Mouse (Mus musculus) lung, embryonic 14.5 days (tissue): ENCODE results near the gene Blm. TPM values are rescaled to one million over a fixed set of nuclear protein-coding genes. Genes with fewer than 3 reads are reported as not detected.
"Not testable (repeated sequence)": the region's sequence is repeated elsewhere in the genome, so short reads cannot be mapped to it uniquely, and the experiment has no call there.

Source experiments
- ATAC-seq: fragments of 200-750 bp; cut with Nextera tagmentation; 2 replicates; pipeline ENCODE4 v1.8.0; 2017; ENCODE audit warnings: mild to moderate bottlenecking, moderate TSS enrichment, moderate library complexity; ENCODE audit not compliant: insufficient read depth
- DNase-seq: peaks from one replicate; pipeline ENCODE4 v3.0.0-alpha.2; 2015
- H3K27ac ChIP-seq: fragments of 300-500 bp; sonication (generic); 2 replicates; pipeline ENCODE4 v1.5.1; 2014; ENCODE audit warnings: low read depth, mild to moderate bottlenecking, moderate library complexity
- H3K27me3 ChIP-seq: fragments of 300-500 bp; sonication (generic); 2 replicates; pipeline ENCODE4 v1.6.1; 2014; ENCODE audit warnings: low read length, control low read depth; ENCODE audit not compliant: insufficient read depth
- H3K36me3 ChIP-seq: fragments of 300-500 bp; sonication (generic); 2 replicates; pipeline ENCODE4 v1.6.1; 2014; ENCODE audit warnings: control low read depth; ENCODE audit not compliant: insufficient read depth
- H3K4me1 ChIP-seq: fragments of 300-500 bp; sonication (generic); 2 replicates; pipeline ENCODE4 v1.6.1; 2014; ENCODE audit warnings: antibody characterized with exemption, control low read depth; ENCODE audit not compliant: insufficient read depth
- H3K4me2 ChIP-seq: fragments of 300-500 bp; sonication (generic); 2 replicates; pipeline ENCODE4 v1.6.1; 2014; ENCODE audit warnings: mild to moderate bottlenecking
- H3K4me3 ChIP-seq: fragments of 300-500 bp; sonication (generic); 2 replicates; pipeline ENCODE4 v1.5.1; 2014; ENCODE audit warnings: low read depth, low read length
- H3K9ac ChIP-seq: fragments of 300-500 bp; sonication (generic); 2 replicates; pipeline ENCODE4 v1.6.1; 2014
- H3K9me3 ChIP-seq: fragments of 300-500 bp; sonication (generic); 2 replicates; pipeline ENCODE4 v1.6.1; 2016; ENCODE audit warnings: low read depth, low read length, control low read depth
- CTCF ChIP-seq: IDR thresholded peaks from 2 replicates; pipeline ENCODE4 v1.5.1; 2016; ENCODE audit warnings: antibody characterized with exemption, low read depth
- WGBS: fragments of 180-500 bp; shearing (Covaris S2); extraction: QIAGEN DNeasy Blood & Tissue Kit; methylation state at CpG from one replicate; pipeline ENCODE4 v1.1.7; 2014; 5-methylcytosine and 5-hydroxymethylcytosine counted together
- polyA plus RNA-seq: library from polyadenylated mRNA; unstranded; fragments of >200 nt; fragmentation: Nextera tagmentation; extraction: Ambion mirVana; gene quantifications from 2 replicates; pipeline ENCODE4 v1.2.1, GENCODE M21; 2014

The Blm gene
- polyA plus RNA-seq, 1 experiment from 2014 or later, result 40.8 TPM

DNA sequence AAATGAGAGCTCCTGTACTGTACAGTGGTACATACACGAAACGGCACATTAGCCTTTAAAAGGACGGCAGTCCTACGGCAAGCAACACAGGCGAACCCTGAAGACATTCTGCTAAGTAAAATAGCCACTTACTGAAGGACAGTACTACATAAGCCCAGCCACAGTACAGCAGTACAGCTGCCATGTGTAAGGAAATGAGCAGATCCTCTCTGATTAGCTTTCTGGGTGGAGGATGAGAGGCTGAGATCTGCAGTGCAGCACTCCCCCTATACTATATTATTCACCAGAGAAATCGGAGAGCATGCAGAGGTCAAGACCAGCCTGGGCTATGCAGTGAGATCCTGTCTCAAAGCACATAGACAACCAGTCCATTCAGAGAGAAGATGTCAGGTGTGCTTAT, 3.8 kb downstream of the Blm start:
- Histone ChIP-seq H3K9ac (no peak overlapping the region; the same call in 1 of the 2 replicates), H3K27ac (no peak overlapping the region), H3K4me2 (no peak overlapping the region), H3K27me3 (no peaks in the 10 kb centered on the region), H3K36me3 (no peaks in the 10 kb centered on the region), H3K4me3 (no peak overlapping the region), H3K9me3 (no peaks in the 10 kb centered on the region), H3K4me1 (peaks cover 6% of the 10 kb centered on the region; the same call in 1 of the 2 replicates)
- no peak for DNase-seq
- 82% methylated on average over 6 of the region's 6 CpGs for WGBS
- no peak for TF ChIP-seq CTCF
- no peak for ATAC-seq

DNA sequence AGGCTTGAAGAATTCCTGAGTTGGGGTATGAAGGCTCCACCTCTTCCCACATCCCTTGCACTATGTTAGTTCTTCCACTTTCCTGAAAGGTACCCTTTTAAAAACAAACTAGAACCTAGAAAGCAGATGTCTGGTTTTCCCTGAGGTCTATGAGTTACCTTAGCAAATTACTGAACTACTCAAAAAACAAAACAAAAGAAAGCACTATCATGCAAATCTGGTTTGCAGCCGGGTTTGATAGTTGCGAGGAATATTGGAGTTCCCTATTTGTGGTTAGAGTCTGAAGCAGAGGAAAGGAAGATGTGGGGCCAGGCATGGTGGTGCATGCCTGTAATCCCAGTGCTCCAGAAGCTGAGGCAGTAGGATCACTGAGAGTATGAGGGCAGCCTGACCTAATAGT, 4.3 kb downstream of the Blm start:
- Histone ChIP-seq H3K4me2 (no peak overlapping the region), H3K4me1 (peaks cover 6% of the 10 kb centered on the region; the same call in 1 of the 2 replicates), H3K9ac (no peak overlapping the region; the same call in 1 of the 2 replicates), H3K9me3 (no peaks in the 10 kb centered on the region), H3K27ac (no peak overlapping the region), H3K36me3 (no peaks in the 10 kb centered on the region), H3K27me3 (no peaks in the 10 kb centered on the region), H3K4me3 (no peak overlapping the region)
- TF ChIP-seq CTCF, result no peak
- DNase-seq, result no peak
- ATAC-seq, result no peak
- WGBS, result 90% methylated on average over 2 of the region's 2 CpGs

DNA sequence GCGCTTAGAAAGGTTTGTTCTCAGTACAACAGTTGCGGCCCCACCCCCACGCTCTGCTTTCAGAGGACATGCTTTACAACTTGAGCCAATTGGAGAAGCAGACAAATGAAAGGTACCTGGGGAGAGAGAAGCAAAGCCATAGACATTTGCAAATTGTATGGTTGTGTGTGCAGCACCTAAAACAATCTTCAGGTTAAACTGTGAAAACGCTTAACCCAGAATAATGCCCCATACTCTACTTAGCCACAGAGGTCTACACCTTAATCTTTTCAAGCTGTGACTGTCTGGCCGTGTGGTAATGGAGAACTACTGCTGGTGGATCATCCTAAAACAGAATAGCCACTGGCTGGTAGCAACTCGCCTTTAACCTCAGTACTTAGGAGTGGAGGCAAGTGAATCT, 8.2 kb downstream of the Blm start:
- no peak for TF ChIP-seq CTCF

DNA sequence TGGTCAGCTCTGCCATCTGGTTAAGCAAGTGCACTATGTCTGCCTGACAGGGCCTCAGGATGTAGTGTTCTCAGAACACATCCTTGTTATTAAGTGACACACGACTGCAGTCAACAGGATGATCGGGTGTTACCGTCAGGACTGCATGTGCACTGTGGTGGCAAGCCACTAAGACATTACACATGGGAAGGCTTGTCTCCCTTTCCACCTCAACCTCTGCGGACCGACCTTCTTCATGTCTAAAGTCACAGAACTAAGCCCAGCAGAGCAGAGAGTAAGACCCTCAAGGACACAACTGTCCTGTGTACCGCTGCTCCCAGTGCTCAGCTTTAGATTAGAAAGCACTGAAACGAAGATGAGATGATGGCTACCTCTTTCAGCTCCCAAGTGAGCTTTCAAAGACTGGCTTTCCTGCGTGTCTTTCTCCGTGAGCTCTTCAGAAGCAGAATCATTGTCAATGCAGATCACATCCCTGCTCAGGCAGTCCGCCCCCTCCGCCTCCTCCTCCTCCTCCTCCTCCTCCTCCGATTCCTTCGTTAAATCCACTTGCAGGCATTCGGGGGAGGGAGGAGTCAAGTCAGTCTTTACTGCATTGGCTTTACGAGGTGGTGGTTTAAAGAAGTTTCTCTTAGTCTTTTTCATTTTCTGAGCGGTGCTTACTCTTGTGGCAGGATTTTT, 22.4 kb downstream of the Blm start:
- TF ChIP-seq CTCF, result no peak

More for the DNA sequence above, 8.2 kb downstream of the Blm start:
- WGBS, result 75% methylated on average over 6 of the region's 6 CpGs
- DNase-seq, result peak; percentile 14
- no peak for ATAC-seq
- Histone ChIP-seq H3K9me3 (no peaks in the 10 kb centered on the region), H3K4me3 (no peak overlapping the region), H3K27me3 (no peaks in the 10 kb centered on the region), H3K36me3 (no peaks in the 10 kb centered on the region), H3K4me1 (no peaks in the 10 kb centered on the region), H3K4me2 (no peak overlapping the region), H3K9ac (no peak overlapping the region), H3K27ac (no peak overlapping the region)

DNA sequence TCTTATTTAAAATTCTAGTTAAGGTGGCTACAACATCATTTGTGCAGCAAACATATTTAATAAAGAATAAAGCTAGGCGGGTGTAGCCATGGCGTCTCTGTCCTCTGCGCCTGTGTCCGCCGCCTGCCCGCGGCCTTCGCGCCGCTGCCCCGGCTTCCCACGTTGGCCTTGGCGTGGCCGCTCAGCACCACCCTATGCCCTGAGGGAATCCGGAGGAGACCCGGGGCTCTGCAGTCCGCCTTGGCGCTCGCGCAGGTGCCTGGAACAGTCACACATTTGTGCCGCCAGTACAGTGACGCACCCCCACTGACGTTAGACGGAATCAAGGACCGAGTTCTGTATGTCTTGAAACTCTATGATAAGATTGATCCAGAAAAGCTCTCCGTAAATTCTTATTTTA, 27.2 kb downstream of the Blm start:
- 99% methylated on average over 22 of the region's 26 CpGs for whole genome bisulfite sequencing
- not testable (repeated sequence) for ATAC-seq
- H3K36me3 ChIP-seq, result peaks cover 60% of the 10 kb centered on the region

More for the DNA sequence above, 22.4 kb downstream of the Blm start:
- no peak overlapping the region for H3K9ac ChIP-seq
- ATAC-seq, result no peak
- no peak overlapping the region for H3K4me3 ChIP-seq
- no peak for DNase-seq
- no peak overlapping the region for H3K27ac ChIP-seq
- H3K4me2 ChIP-seq, result no peak overlapping the region
- peaks cover 46% of the 10 kb centered on the region for H3K36me3 ChIP-seq
- WGBS, result 87% methylated on average over 16 of the region's 16 CpGs
- no peaks in the 10 kb centered on the region for H3K27me3 ChIP-seq
- no peaks in the 10 kb centered on the region for H3K4me1 ChIP-seq
- H3K9me3 ChIP-seq, result no peaks in the 10 kb centered on the region

DNA sequence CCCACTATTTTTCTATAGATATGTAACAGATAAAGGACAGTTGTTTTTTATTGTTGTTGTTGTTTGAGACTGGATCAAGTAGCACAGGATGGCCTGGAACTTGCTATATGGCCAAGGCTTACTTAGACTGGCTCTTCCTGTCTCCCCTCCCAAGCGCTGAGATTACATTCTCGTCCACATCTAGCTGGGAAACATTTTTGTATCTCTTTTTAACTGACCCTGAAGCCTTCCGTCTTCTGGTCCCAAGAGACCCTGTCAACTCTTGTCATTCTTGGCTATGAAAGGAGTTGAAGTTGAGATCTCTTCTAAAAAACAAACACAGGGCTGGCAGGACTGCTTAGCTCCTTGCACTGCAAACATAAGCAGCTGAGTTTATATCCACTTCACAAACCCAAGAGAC, 28.9 kb downstream of the Blm start:
- no peak for TF ChIP-seq CTCF
- ATAC-seq, result no peak
- DNase-seq, result no peak
- H3K9me3 ChIP-seq, result no peaks in the 10 kb centered on the region
- WGBS, result 62% methylated on average over 3 of the region's 3 CpGs
- no peak overlapping the region for H3K4me3 ChIP-seq
- no peaks in the 10 kb centered on the region for H3K27me3 ChIP-seq
- peak overlapping the region; percentile 64 for H3K27ac ChIP-seq
- no peaks in the 10 kb centered on the region for H3K4me1 ChIP-seq
- H3K9ac ChIP-seq, result no peak overlapping the region
- H3K4me2 ChIP-seq, result no peak overlapping the region
- H3K36me3 ChIP-seq, result peaks cover 57% of the 10 kb centered on the region

More for the DNA sequence above, 27.2 kb downstream of the Blm start:
- not testable (repeated sequence) for H3K27me3 ChIP-seq, H3K27ac ChIP-seq, H3K4me1 ChIP-seq, H3K9ac ChIP-seq, H3K4me3 ChIP-seq, H3K9me3 ChIP-seq, H3K4me2 ChIP-seq, DNase-seq

DNA sequence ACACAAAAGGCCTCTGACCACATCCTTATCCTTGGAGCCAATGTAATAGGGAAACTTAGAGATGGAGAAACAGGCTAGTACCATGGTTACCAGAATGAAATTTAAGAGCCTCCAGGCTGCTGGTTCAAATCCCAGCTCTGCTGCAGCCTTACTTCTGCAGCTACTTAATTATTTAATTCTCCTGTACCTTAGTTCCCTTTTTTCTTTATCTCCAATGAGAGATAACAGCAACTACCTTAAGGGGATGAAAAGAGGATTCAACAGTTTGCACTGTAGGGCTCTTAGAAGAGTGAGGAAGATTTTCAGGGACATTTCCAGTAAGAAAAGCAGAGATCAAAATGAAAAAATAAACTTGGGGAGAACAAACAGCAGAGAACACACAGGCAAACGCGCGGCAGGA, 30.0 kb downstream of the Blm start:
- 67% methylated on average over 3 of the region's 3 CpGs for WGBS
- ATAC-seq, result no peak
- peaks cover 63% of the 10 kb centered on the region for H3K36me3 ChIP-seq
- H3K27ac ChIP-seq, result no peak overlapping the region
- H3K4me1 ChIP-seq, result no peaks in the 10 kb centered on the region
- no peak for TF ChIP-seq CTCF
- no peak overlapping the region for H3K9ac ChIP-seq
- H3K4me3 ChIP-seq, result no peak overlapping the region
- H3K9me3 ChIP-seq, result no peaks in the 10 kb centered on the region
- no peak for DNase-seq
- no peak overlapping the region for H3K4me2 ChIP-seq
- no peaks in the 10 kb centered on the region for H3K27me3 ChIP-seq
